Mouse (Mus musculus): ENCODE data around the gene Camk2b.
A peak's percentile ranks its signal among the peaks of the same experiment; 100 is the strongest.

The Camk2b gene

GRCm38 (mm10) chr11:6050066-6050560, 16.0 kb downstream of the Camk2b start:
- no peak for DNase-seq (ENCODE audit: low spot score in 2 of 2)

GRCm38 (mm10) chr11:6048208-6048607, 18.0 kb downstream of the Camk2b start:
- no peak for DNase-seq (ENCODE audit: low spot score in 2 of 2)

DNA sequence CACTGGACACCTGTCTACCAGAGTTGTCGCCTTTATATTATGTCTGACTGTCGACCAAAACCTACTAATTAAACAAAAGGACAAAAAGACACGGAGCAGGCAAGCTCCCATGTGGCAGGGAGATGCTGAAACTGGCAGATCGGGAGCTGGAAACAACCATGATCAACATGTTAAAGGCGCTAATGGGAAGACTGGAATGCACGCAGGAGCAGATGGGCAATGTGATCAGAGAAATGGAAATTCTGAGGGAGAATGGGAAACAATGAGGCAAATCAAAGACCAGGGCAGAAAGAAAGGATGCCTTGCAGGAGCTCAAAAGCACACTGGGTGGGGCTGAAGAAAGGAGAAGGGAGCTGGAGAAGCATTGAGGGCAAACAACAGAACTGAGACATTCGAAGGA, 27.2 kb downstream of the Camk2b start:
- no peak for DNase-seq (ENCODE audit: low spot score in 2 of 2)

DNA sequence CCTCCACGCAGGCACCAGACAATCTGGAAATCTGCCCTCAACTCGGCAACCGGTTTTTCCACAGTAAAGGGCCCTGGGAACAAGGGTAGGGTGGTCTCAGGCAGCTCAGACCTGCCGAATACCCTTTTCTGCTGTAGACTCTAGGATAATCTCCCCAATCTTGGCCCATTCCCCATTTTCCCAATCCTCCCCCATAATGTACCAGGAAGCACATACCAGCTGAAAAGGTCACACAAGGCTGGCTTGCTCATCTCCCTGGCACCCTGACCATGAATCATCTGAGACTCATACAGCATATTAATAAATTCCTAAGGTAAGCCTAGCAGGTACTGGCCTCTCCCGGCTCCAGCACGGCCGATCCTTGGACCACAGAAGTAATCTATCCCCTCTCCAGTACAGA, 28.5 kb downstream of the Camk2b start:
- DNase-seq (ENCODE audit: low spot score in 2 of 2) = no peak

- DNase-seq (ENCODE audit: low spot score in 2 of 2) = no peak
Measured at GRCm38 (mm10) chr11:6037198-6037597, 29.0 kb downstream of the Camk2b start.

GRCm38 (mm10) chr11:6036477-6036876, 29.7 kb downstream of the Camk2b start:
- DNase-seq (ENCODE audit: low spot score in 2 of 2) = no peak

DNA sequence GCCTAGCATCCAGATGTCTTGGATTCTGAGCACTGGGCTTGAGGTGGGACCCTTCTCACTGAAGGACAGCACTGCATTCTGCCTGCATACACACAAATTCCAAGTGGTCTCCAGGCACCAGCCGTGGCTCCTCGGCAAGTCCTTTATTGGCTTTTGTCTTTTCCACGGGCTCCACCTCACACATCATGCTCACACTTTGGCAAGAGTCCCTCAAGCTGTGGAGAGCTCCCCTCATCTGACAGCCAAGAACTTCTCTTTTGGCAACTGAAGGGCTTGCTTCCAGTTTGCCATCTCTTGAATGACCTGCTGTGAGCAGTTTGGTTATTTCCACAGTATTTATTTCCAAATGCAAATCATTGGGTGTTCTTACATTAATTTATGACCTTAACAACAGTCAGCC, 30.6 kb downstream of the Camk2b start:
- no peak for DNase-seq (ENCODE audit: low spot score in 2 of 2)

DNA sequence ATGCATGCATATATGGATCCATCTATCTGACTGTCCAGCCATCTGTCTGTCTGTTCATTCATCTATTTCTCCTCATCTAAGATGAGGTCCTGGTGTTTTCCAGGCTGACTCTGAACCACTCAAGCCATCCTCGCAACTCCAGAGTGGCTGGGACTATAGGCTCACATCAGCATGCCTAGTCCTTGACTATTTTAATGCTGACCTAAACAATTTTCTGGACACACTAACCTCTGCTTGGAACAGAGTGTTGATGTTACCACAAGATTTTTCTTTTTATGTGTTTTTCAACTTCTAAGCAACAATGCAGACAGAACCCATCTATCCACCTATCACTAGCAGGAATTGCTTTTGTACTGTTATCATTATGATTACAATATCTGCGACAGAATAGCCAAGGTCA, 31.4 kb downstream of the Camk2b start:
- DNase-seq (ENCODE audit: low spot score in 2 of 2) = no peak

DNA sequence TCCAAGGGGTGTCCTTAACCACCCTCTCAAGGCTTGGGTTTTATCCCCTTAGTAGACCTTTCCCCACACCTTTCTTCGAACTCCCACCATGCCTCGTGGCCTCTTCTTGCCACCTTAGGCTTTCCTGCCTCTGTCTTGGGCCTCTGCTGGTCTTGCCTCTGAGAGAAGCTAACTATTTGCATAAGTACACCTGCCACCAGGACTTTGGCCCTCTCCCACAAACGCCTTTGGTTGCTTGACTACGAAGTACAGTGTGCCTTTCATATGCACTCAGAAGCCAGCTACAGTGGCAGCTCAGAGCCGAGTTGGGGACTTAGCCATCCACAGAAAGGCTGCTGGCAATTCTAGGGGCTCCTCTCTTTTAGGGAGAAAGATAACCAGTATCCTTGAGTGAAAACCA, 32.4 kb downstream of the Camk2b start:
- no peak for DNase-seq (ENCODE audit: low spot score in 2 of 2)

DNA sequence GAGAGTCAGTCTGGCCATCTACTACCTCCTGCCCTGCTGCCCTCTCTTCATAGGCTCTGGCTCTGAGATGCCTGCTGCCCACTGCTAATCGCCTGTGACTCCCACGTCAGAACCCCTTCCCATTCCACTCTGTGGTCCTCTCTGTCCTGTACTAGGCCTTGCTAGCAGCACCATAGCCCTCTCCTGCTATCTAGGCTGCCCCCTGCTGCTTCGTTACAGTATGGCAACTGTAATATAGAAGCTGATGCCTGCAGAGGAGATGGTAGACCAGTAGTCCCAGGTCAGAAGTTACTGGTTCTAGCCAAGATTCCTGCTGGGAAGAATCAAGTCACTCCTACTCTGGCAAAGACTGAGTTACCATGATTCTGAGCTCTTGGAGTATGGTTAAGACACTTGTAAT, 33.0 kb downstream of the Camk2b start:
- peak; percentile 35 to 58 for DNase-seq (ENCODE audit: low spot score in 2 of 2)

DNA sequence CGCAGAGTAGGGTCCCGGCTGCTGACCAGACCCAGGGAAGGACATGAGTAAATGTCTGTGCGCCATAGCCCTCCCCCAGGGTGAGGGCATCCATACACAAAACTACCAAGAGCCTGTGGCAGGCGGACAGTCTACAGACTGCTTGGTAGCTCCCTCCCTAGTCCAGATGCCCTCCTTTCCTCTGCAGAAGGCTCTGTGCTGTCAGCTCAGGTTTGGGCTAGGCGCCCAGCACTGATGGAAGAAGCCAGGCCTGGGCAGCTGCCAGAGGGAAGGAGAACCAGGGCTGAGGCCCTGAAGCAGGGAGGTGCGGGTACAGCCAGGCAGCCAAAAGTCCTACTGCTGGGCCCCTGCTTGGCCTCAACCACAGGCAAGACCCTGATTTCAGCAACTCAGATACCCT, 35.5 kb downstream of the Camk2b start:
- DNase-seq (ENCODE audit: low spot score in 2 of 2) = no peak

DNA sequence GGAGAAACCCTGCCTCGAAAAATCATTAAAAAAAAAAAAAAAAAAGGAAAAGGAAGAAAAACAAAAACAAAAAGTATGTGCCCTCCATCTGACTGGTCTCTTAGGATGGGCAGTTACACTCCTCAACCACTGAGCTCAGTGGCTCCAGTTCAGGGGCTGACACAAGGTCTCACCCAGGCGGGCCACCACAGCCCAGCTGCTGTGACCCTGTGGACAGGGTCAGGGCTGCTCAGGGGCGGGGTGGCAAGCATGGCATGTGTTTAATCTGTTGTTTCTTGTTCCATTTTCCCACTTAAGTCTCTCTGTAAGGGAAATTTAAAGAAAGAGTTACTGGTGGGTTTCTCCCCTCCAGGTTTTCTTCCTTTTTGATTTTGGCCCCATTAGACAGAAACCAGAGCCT, 36.4 kb downstream of the Camk2b start:
- DNase-seq (ENCODE audit: low spot score in 2 of 2) = no peak

DNA sequence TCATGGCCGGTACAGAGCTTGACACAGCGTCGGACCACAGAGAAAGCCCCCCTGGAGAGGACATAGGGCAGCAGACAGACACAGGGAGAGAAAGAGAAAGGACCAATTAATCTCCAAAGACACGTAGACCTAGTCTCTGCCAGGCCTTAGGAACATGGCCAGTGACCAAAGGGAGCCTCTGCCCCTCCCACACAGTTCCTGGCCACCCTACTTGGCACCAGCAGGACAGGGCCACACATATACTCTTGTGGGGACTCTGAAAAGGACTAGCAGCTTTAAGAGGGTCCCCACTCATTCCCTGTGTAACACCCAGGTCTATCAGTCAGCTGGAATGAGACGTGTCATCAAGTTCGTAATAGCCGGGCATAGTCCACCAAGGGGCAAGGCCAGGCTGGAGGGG, 37.3 kb downstream of the Camk2b start:
- no peak for DNase-seq (ENCODE audit: low spot score in 2 of 2)

- peak in 1 of 2 experiments; percentile 29 for DNase-seq (ENCODE audit: low spot score in 2 of 2)
Measured at GRCm38 (mm10) chr11:6026361-6026760, 39.8 kb downstream of the Camk2b start.

GRCm38 (mm10) chr11:6024923-6025652, 41.1 kb downstream of the Camk2b start:
- DNase-seq (ENCODE audit: low spot score in 2 of 2) = no peak

- DNase-seq (ENCODE audit: low spot score in 2 of 2) = no peak
Measured at GRCm38 (mm10) chr11:6020897-6021839, 45.0 kb downstream of the Camk2b start.

DNA sequence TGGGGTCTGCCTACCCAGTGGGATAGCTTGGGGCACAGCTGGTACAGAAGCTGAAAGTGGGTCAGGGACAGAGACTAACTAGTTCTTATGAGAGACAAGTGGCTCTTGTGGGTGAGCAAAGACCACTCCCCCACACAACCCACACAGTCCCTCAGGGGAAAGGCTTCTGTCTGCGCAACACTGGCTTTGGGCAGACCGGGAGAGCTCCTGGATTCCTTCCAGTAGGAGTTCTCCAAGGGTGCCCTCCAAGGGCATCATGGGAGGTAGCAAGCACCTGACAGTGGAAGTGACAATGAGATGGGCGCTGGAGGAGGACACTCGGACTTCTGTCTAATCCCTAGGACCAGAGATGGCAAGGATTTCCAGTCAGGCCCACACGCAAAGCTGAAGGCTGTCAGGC, 45.8 kb downstream of the Camk2b start:
- DNase-seq (ENCODE audit: low spot score in 2 of 2) = no peak

- no peak for DNase-seq (ENCODE audit: low spot score in 2 of 2)
Measured at GRCm38 (mm10) chr11:6018218-6019010, 47.7 kb downstream of the Camk2b start.

DNA sequence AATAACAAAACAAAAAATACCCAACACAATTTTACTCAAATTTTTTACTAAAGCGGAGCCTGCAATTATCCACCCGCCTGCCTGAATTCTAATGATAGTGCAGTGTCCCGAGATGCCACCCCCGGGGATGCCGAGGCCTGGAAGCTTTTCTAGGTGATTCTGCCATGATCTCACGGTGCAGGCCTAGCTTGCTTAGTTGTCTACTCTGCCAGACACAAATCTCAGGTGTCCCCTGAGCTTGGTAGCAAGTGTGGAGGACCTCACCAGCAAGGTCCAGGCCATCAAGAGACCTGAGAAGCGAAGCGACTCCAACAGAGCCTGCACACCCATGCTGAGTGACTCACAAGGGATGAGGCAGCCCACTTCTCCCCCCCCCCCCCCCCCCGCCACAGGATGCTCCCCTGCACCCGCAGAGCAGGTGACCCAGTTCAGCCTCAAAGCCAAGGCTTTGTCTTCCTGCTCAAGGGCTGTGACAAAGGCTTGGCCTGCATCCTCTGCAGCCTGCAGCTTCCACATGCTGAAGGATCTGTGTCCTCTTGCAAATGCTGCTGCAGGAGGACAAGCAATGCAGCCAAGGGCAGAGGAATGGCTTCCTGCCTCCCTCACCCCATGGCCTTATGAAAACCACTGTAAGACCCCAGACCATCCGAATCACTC, 48.5 kb downstream of the Camk2b start:
- DNase-seq (ENCODE audit: low spot score in 2 of 2) = no peak

DNA sequence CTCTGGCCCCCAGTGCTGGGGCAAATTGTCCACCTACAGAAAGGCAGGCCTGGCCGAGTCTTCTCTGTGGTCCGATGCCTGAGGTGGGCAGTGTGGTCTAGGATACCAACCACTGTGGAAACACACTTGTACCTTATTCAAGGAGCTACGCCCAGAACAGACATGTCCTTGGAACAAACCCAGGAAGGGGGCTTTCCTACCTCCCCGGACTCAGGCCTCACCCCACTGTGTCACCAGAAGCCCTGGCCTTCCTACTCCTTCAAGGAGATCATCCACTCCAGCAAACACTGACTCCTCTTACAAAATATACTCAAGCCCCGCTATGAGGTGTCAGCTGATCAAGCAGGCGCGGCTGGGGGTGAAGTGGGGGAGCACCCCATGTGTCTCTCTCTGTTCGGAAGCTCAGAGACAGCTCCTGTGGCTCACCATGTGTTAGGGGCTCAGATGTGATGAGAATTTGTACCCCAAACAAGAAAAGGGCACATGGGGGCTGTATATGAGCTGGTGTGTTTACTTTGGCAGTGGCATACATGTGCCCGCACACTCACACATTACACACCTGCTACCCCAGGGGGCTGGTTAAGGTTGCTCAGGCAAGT, 49.3 kb downstream of the Camk2b start:
- DNase-seq (ENCODE audit: low spot score in 2 of 2) = no peak

- DNase-seq (ENCODE audit: low spot score in 2 of 2) = no peak
Measured at GRCm38 (mm10) chr11:6016368-6016767, 49.8 kb downstream of the Camk2b start.

Data from spleen, postnatal 14 days (tissue).